Mouse (Mus musculus): Measurements from ENCODE around the gene Mab21l3. TPM values are rescaled to one million over a fixed set of nuclear protein-coding genes. Genes with fewer than 3 reads are reported as not detected.
A peak's percentile ranks its signal among the peaks of the same experiment; 100 is the strongest.

Mab21l3 gene
- total and polyA plus RNA-seq, 3 experiments, result 1.9 to 3.4 (median 2.8) TPM

DNA sequence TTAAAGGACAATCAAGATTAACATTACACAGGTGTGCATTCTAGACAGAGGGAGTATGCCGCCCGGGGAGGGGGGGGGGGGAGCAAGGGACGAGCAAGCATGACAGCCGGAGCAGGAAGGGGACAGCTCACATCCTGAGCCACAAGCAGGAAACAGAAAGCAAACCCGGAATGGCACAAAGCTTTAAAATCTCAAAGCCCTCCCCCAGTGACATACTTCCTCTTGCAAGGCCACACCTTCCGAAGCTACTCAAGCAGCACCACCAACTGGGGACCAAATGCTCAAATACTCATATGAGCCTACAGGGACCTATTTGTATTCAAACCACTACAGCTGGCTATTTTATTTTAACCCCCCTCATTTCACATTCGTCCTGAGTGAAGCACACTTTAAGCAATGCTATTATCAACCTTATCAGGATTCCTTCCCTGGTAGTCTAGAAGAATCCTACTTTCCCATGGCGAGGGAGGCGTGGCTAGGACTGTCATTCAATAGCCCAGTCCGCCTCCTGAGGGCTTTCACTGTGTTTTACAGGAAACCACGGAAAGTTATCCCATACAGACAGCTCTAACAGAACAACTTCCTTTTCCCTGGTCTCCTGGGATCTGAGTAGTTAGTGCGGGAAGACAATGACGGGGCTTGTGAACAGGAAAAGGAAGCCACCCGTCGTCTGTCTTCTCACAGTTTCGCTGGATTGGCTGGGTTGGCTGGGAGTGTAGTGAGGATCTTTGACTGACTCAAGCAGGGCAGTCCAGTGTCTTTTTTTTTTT lies 69.7 kb downstream of the Mab21l3 start:
- no peak overlapping the region for H3K4me2 ChIP-seq (ENCODE audit: insufficient read depth, low read depth, poor library complexity, severe bottlenecking)

DNA sequence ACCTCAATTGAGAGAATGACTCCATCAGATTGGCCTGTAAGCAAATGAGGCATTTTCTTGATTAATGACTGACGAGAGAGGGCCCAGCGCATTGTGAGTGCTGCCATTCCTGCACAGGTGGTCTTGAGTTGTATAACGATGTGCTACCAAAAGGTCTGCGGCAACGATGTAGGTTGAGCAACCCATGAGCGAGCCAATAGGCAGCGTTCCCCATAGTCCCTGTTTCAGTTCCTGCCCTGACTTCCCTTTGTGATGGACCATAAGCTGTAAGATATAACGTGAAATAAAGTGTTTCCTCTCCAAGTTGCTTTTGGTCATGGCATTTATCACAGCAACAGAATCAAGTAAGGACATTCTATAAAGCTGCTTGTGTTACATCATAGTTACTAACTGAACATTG lies 73.0 kb downstream of the Mab21l3 start:
- Histone ChIP-seq H3K4me1 (ENCODE audit: control insufficient read depth in 1 of 2, insufficient read depth in 2 of 2) (peaks cover 0 to 7% of the 10 kb centered on the region in 2 experiments; a peak in 1 of 4 replicates), H3K27me3 (replicated peaks) (no peaks in the 10 kb centered on the region), H3K36me3 (replicated peaks in 1 of 2; ENCODE audit: control insufficient read depth in 1 of 2, insufficient read depth in 1 of 2, low read length in 1 of 2) (no peaks in the 10 kb centered on the region), H3K79me2 (replicated peaks; ENCODE audit: control insufficient read depth, extremely low read depth, insufficient read depth, poor library complexity, severe bottlenecking) (no peaks in the 10 kb centered on the region), H3K27ac (ENCODE audit: insufficient read depth, low read depth) (no peak overlapping the region), H3K4me3 (replicated peaks in 1 of 3; ENCODE audit: low read depth in 2 of 3, low read length in 2 of 3, poor library complexity in 1 of 3) (no peak overlapping the region), H3K4me2 (ENCODE audit: insufficient read depth, low read depth, poor library complexity, severe bottlenecking) (no peak overlapping the region), H3K9ac (ENCODE audit: insufficient read depth, low read depth) (no peak overlapping the region), H3K9me3 (replicated peaks; ENCODE audit: low read length) (no peaks in the 10 kb centered on the region)
- TF ChIP-seq MYC (IDR thresholded peaks at IDR 0.05; ENCODE audit: low read depth, low read length) (no peak), SMC3 (IDR thresholded peaks at IDR 0.05; ENCODE audit: low read depth, low read length) (no peak), POLR2AphosphoS2 (IDR thresholded peaks at IDR 0.05; ENCODE audit: low read depth, low read length) (no peak), ZNF384 (IDR thresholded peaks at IDR 0.05; ENCODE audit: low read depth, low read length) (no peak), USF1 (IDR thresholded peaks at IDR 0.05; ENCODE audit: low read depth, low read length) (no peak), UBTF (IDR thresholded peaks at IDR 0.05; ENCODE audit: low read depth, low read length) (no peak), JUND (conservative IDR thresholded peaks at IDR 0.05; ENCODE audit: low read depth, low read length) (no peak), RAD21 (IDR thresholded peaks at IDR 0.05; ENCODE audit: low read depth, low read length) (no peak), RCOR1 (conservative IDR thresholded peaks at IDR 0.05; ENCODE audit: low read depth, low read length) (no peak), MAZ (IDR thresholded peaks at IDR 0.05; ENCODE audit: low read depth, low read length) (no peak), POLR2A (IDR thresholded peaks at IDR 0.05; ENCODE audit: low read depth, low read length) (no peak), MAFK (IDR thresholded peaks at IDR 0.05; ENCODE audit: insufficient replicate concordance, low read length) (no peak), KAT2A (IDR thresholded peaks at IDR 0.05; ENCODE audit: insufficient replicate concordance, low read length) (no peak), EP300 (IDR thresholded peaks at IDR 0.05; ENCODE audit: low read length) (no peak), ETS1 (conservative IDR thresholded peaks at IDR 0.05; ENCODE audit: low read depth, low read length) (no peak), MAX (IDR thresholded peaks at IDR 0.05; ENCODE audit: low read length) (no peak), HCFC1 (IDR thresholded peaks at IDR 0.05; ENCODE audit: low read depth, low read length) (no peak), CHD1 (IDR thresholded peaks at IDR 0.05; ENCODE audit: low read depth, low read length) (no peak)
- in situ Hi-C loops (cut with MboI; ENCODE audit: low pct_ligation_motif_present, low pct_unique_long_range_greater_than_20kb, low sequenced_read_pairs) (no loop called here), dilution Hi-C loops (cut with MboI; ENCODE audit: extremely low pct_ligation_motif_present, extremely low pct_unique_long_range_greater_than_20kb, low sequenced_read_pairs) (no loop called here)
- no peak for DNase-seq (ENCODE audit: extremely low read depth)

More for the DNA sequence above, 69.7 kb downstream of the Mab21l3 start:
- no peak overlapping the region for H3K4me3 ChIP-seq (replicated peaks in 1 of 3; ENCODE audit: low read depth in 2 of 3, low read length in 2 of 3, poor library complexity in 1 of 3)
- DNase-seq (ENCODE audit: extremely low read depth), result peak; percentile 37
- H3K27ac ChIP-seq (ENCODE audit: insufficient read depth, low read depth), result no peak overlapping the region
- TF ChIP-seq E2F4 (IDR thresholded peaks at IDR 0.05; ENCODE audit: insufficient replicate concordance, low read depth, low read length) (no peak), EP300 (IDR thresholded peaks at IDR 0.05; ENCODE audit: low read length) (no peak), IRF4 (IDR thresholded peaks at IDR 0.05; ENCODE audit: low read depth, low read length) (no peak), NELFE (IDR thresholded peaks at IDR 0.05; ENCODE audit: low read depth, low read length) (no peak), SIN3A (IDR thresholded peaks at IDR 0.05; ENCODE audit: low read length) (no peak), MAFK (IDR thresholded peaks at IDR 0.05; ENCODE audit: insufficient replicate concordance, low read length) (no peak), CTCF (conservative IDR thresholded peaks at IDR 0.05 in 1 of 2, IDR thresholded peaks at IDR 0.05 in 1 of 2; ENCODE audit: low read depth in 2 of 2, low read length in 2 of 2) (no peak), POLR2AphosphoS2 (IDR thresholded peaks at IDR 0.05; ENCODE audit: low read depth, low read length) (no peak), GABPA (IDR thresholded peaks at IDR 0.05; ENCODE audit: insufficient replicate concordance, low read depth, low read length) (no peak), USF1 (IDR thresholded peaks at IDR 0.05; ENCODE audit: low read depth, low read length) (no peak), ETS1 (conservative IDR thresholded peaks at IDR 0.05; ENCODE audit: low read depth, low read length) (no peak), NRF1 (IDR thresholded peaks at IDR 0.05; ENCODE audit: low read depth, low read length) (no peak)
- H3K9me3 ChIP-seq (replicated peaks; ENCODE audit: low read length), result no peaks in the 10 kb centered on the region
- dilution Hi-C loops (cut with MboI; ENCODE audit: extremely low pct_ligation_motif_present, extremely low pct_unique_long_range_greater_than_20kb, low sequenced_read_pairs), result no loop called here
- H3K27me3 ChIP-seq (replicated peaks), result no peaks in the 10 kb centered on the region
- no peak overlapping the region for H3K9ac ChIP-seq (ENCODE audit: insufficient read depth, low read depth)
- in situ Hi-C loops (cut with MboI; ENCODE audit: low pct_ligation_motif_present, low pct_unique_long_range_greater_than_20kb, low sequenced_read_pairs), result no loop called here
- H3K36me3 ChIP-seq (replicated peaks in 1 of 2; ENCODE audit: control insufficient read depth in 1 of 2, insufficient read depth in 1 of 2, low read length in 1 of 2), result no peaks in the 10 kb centered on the region
- no peaks in the 10 kb centered on the region for H3K79me2 ChIP-seq (replicated peaks; ENCODE audit: control insufficient read depth, extremely low read depth, insufficient read depth, poor library complexity, severe bottlenecking)
- peaks cover 0 to 13% of the 10 kb centered on the region in 2 experiments; a peak in 2 of 4 replicates for H3K4me1 ChIP-seq (ENCODE audit: control insufficient read depth in 1 of 2, insufficient read depth in 2 of 2)

Measured in CH12.LX (cell line).